Mouse (Mus musculus): ENCODE measurements around the gene Spata13. TPM values are rescaled to one million over a fixed set of nuclear protein-coding genes. Genes with fewer than 3 reads are reported as not detected.

The Spata13 gene
- polyA plus RNA-seq, 1 experiment: 4.2 TPM

DNA sequence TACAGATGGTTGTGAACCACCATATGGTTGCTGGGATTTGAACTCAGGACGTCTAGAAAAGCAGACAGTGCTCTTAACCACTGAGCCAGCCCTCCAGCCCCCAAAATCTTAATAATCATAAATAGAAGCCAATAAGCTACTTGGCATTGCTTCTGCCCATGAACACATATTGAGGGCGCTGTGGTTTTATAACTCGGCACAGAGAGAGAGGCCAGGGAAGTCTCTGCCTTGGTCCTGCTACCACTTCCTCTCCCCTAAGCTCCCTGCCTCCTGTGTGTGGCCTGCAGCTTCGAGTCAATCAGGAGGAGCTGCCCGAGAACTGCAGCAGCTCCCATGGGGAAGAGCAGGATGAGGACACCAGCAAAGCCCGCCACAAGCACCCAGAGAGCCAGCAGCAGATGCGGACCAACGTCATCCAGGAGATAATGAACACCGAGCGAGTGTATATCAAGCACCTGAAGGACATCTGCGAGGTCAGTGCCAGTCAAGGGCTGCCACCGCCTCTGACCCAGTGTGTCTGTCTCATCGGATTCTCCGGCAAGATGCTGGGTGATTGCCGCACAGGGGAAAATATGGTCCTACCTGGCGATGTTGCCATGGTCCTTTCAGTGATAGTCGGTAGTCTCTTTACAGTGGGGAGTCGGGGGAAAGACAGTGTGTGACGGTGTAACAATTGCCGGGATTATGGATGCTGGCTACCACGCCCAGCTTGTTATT, 113.5 kb downstream of the Spata13 start:
- no peaks in the 10 kb centered on the region for H3K36me3 ChIP-seq (ENCODE audit: control insufficient read depth, insufficient read depth, low read length)
- no peaks in the 10 kb centered on the region for H3K27me3 ChIP-seq (ENCODE audit: control insufficient read depth, insufficient read depth, low read length)
- H3K4me3 ChIP-seq (ENCODE audit: control insufficient read depth, low read depth, low read length): no peak overlapping the region
- H3K27ac ChIP-seq (ENCODE audit: control insufficient read depth, insufficient read depth, low read depth, low read length): no peak overlapping the region
- TF ChIP-seq CTCF (IDR thresholded peaks at IDR 0.05; ENCODE audit: control insufficient read depth, insufficient read depth, insufficient replicate concordance, low read depth, low read length) (no peak), POLR2A (IDR thresholded peaks at IDR 0.05; ENCODE audit: control insufficient read depth, low read depth, low read length) (no peak)
- peaks cover 2% of the 10 kb centered on the region for H3K4me1 ChIP-seq (ENCODE audit: control insufficient read depth, insufficient read depth, low read length)

DNA sequence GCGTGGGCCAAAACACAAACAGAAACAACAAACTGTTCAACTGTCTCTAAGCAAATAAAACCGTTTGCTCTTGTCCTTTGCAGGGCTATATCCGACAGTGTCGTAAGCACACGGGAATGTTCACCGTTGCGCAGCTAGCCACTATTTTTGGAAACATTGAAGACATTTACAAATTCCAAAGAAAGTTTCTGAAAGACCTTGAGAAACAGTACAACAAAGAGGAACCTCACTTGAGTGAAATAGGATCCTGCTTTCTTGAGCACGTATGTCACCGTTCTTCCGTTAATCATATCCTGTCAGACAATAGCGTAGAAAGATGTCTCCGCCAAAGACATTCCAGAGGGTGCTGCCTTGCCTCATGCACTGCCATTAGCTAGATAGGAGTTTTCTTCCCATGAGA, 116.1 kb downstream of the Spata13 start:
- Histone ChIP-seq H3K36me3 (ENCODE audit: control insufficient read depth, insufficient read depth, low read length) (no peaks in the 10 kb centered on the region), H3K27ac (ENCODE audit: control insufficient read depth, insufficient read depth, low read depth, low read length) (no peak overlapping the region), H3K4me1 (ENCODE audit: control insufficient read depth, insufficient read depth, low read length) (no peaks in the 10 kb centered on the region; the same call in none of the 2 replicates), H3K27me3 (ENCODE audit: control insufficient read depth, insufficient read depth, low read length) (no peaks in the 10 kb centered on the region), H3K4me3 (ENCODE audit: control insufficient read depth, low read depth, low read length) (no peak overlapping the region)
- TF ChIP-seq CTCF (IDR thresholded peaks at IDR 0.05; ENCODE audit: control insufficient read depth, insufficient read depth, insufficient replicate concordance, low read depth, low read length) (no peak), POLR2A (IDR thresholded peaks at IDR 0.05; ENCODE audit: control insufficient read depth, low read depth, low read length) (no peak)

DNA sequence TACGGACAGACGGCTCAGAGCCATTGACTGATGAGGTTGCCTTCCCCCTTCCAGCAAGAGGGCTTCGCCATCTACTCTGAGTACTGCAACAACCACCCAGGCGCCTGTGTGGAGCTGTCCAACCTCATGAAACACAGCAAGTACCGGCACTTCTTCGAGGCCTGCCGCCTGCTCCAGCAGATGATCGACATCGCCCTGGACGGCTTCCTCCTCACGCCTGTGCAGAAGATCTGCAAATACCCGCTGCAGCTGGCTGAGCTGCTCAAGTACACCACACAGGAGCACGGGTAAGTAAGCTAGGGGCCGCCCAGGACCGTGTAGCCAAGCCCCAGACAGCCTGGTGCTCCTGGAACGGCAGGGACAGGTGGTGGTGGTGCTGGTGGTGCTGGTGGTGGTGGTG, 117.8 kb downstream of the Spata13 start:
- TF ChIP-seq CTCF (IDR thresholded peaks at IDR 0.05; ENCODE audit: control insufficient read depth, insufficient read depth, insufficient replicate concordance, low read depth, low read length) (no peak), POLR2A (IDR thresholded peaks at IDR 0.05; ENCODE audit: control insufficient read depth, low read depth, low read length) (no peak)
- no peaks in the 10 kb centered on the region for H3K27me3 ChIP-seq (ENCODE audit: control insufficient read depth, insufficient read depth, low read length)
- H3K4me1 ChIP-seq (ENCODE audit: control insufficient read depth, insufficient read depth, low read length): no peaks in the 10 kb centered on the region; the same call in none of the 2 replicates
- no peaks in the 10 kb centered on the region for H3K36me3 ChIP-seq (ENCODE audit: control insufficient read depth, insufficient read depth, low read length)
- no peak overlapping the region for H3K27ac ChIP-seq (ENCODE audit: control insufficient read depth, insufficient read depth, low read depth, low read length)
- no peak overlapping the region for H3K4me3 ChIP-seq (ENCODE audit: control insufficient read depth, low read depth, low read length)

DNA sequence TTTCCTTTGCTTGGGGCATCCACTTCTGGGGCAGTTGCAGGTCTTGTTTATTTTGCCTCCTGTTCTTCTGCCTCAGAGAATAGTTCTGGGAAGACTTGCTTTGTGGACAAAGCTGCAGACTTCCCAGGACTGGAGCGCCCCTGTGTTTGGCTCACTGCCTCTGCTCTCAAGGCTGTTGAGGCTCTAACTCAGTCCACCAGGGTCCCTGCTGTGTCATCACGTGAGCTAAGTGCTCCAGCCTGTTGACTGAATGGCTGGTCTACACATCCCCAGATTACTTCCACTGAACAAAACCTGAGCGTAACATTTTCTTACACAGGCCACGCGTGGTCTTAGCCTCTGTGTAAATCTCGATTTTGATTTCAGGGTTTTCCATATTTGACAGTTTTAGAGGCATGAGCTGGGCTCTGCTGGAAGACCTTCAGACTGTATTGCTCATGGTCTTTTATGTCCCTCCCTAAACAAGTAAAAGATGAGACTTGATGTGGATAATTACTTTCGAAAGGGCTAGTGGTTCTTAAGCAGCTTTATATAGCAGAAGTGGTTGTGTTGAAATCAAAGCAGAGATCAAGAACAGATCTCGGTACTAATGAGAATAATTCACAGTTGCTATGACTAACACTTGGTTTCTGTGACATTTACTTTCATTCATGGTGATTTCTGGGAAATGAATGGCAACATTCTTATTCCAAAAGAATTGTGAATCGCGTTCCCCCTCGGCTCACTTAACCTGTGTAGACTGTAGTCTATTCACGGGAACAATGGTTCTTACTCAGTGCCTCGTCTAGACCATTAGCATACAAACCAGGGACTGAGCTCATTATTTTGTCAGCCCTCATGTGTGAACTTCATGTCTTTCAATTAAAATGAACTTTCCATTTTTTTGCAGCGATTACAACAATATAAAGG, 119.3 kb downstream of the Spata13 start:
- no peaks in the 10 kb centered on the region for H3K36me3 ChIP-seq (ENCODE audit: control insufficient read depth, insufficient read depth, low read length)
- H3K4me3 ChIP-seq (ENCODE audit: control insufficient read depth, low read depth, low read length): no peak overlapping the region
- H3K27ac ChIP-seq (ENCODE audit: control insufficient read depth, insufficient read depth, low read depth, low read length): no peak overlapping the region
- H3K4me1 ChIP-seq (ENCODE audit: control insufficient read depth, insufficient read depth, low read length): no peaks in the 10 kb centered on the region; the same call in none of the 2 replicates
- no peak for TF ChIP-seq CTCF (IDR thresholded peaks at IDR 0.05; ENCODE audit: control insufficient read depth, insufficient read depth, insufficient replicate concordance, low read depth, low read length)
- H3K27me3 ChIP-seq (ENCODE audit: control insufficient read depth, insufficient read depth, low read length): no peaks in the 10 kb centered on the region

DNA sequence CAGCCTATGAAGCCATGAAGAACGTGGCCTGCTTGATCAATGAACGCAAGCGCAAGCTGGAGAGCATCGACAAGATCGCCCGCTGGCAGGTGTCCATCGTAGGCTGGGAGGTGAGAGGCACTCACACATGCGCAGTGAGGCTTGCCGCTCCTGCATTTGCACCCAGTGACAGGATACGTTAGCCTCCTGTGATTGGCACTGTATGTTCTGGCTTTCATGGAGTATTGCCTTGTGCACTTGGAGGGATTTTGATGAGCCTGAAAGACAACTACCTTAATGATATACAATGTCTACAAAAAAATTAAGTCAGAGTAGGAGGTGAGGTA, 120.0 kb downstream of the Spata13 start:
- Histone ChIP-seq H3K27me3 (ENCODE audit: control insufficient read depth, insufficient read depth, low read length) (no peaks in the 10 kb centered on the region), H3K4me1 (ENCODE audit: control insufficient read depth, insufficient read depth, low read length) (no peaks in the 10 kb centered on the region; the same call in none of the 2 replicates), H3K36me3 (ENCODE audit: control insufficient read depth, insufficient read depth, low read length) (no peaks in the 10 kb centered on the region), H3K4me3 (ENCODE audit: control insufficient read depth, low read depth, low read length) (no peak overlapping the region), H3K27ac (ENCODE audit: control insufficient read depth, insufficient read depth, low read depth, low read length) (no peak overlapping the region)
- no peak for TF ChIP-seq POLR2A (IDR thresholded peaks at IDR 0.05; ENCODE audit: control insufficient read depth, low read depth, low read length)
- TF ChIP-seq CTCF (IDR thresholded peaks at IDR 0.05; ENCODE audit: control insufficient read depth, insufficient read depth, insufficient replicate concordance, low read depth, low read length): no peak

DNA sequence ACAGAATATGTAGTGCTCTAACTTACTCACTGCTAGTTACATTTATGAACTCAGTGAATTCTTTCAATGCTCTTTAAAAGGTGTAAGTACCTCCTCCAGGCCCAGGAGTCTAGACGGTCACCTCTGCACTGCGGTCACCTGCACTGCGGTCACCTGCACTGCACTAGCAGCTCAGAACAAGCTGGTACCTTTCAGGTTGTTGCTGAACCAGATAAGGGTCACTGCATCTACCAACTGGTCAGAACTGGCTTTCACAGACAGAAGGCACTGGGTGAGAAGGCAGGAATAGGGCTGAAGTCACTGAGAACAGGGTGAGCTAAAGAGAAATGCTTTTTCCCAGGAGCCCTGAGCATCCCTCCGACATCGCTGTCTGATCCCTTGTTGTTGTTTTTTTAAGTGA, 120.9 kb downstream of the Spata13 start:
- H3K4me3 ChIP-seq (ENCODE audit: control insufficient read depth, low read depth, low read length): no peak overlapping the region
- H3K27ac ChIP-seq (ENCODE audit: control insufficient read depth, insufficient read depth, low read depth, low read length): no peak overlapping the region
- no peaks in the 10 kb centered on the region for H3K27me3 ChIP-seq (ENCODE audit: control insufficient read depth, insufficient read depth, low read length)
- TF ChIP-seq CTCF (IDR thresholded peaks at IDR 0.05; ENCODE audit: control insufficient read depth, insufficient read depth, insufficient replicate concordance, low read depth, low read length): no peak
- no peak for TF ChIP-seq POLR2A (IDR thresholded peaks at IDR 0.05; ENCODE audit: control insufficient read depth, low read depth, low read length)
- no peaks in the 10 kb centered on the region for H3K36me3 ChIP-seq (ENCODE audit: control insufficient read depth, insufficient read depth, low read length)
- H3K4me1 ChIP-seq (ENCODE audit: control insufficient read depth, insufficient read depth, low read length): no peaks in the 10 kb centered on the region; the same call in none of the 2 replicates

DNA sequence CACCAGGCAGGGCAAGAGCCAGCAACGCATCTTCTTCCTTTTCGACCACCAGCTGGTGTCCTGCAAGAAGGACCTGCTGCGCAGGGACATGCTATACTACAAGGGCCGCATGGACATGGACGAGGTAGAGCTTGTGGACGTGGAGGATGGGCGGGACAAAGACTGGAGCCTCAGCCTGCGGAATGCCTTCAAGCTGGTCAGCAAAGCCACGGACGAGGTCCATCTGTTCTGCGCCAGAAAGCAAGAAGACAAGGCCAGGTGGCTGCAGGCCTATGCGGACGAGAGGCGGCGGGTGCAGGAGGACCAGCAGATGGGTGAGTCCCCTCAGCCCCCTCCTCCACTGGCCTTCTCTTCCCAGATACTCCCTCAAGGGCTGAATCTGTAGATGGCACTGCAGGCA, 122.5 kb downstream of the Spata13 start:
- H3K27ac ChIP-seq (ENCODE audit: control insufficient read depth, insufficient read depth, low read depth, low read length): no peak overlapping the region
- no peaks in the 10 kb centered on the region for H3K36me3 ChIP-seq (ENCODE audit: control insufficient read depth, insufficient read depth, low read length)
- no peaks in the 10 kb centered on the region for H3K27me3 ChIP-seq (ENCODE audit: control insufficient read depth, insufficient read depth, low read length)
- no peak overlapping the region for H3K4me3 ChIP-seq (ENCODE audit: control insufficient read depth, low read depth, low read length)
- H3K4me1 ChIP-seq (ENCODE audit: control insufficient read depth, insufficient read depth, low read length): no peaks in the 10 kb centered on the region
- TF ChIP-seq POLR2A (IDR thresholded peaks at IDR 0.05; ENCODE audit: control insufficient read depth, low read depth, low read length) (no peak), CTCF (IDR thresholded peaks at IDR 0.05; ENCODE audit: control insufficient read depth, insufficient read depth, insufficient replicate concordance, low read depth, low read length) (no peak)
